Mouse (Mus musculus): ENCODE data around the gene Fli1.

DNA sequence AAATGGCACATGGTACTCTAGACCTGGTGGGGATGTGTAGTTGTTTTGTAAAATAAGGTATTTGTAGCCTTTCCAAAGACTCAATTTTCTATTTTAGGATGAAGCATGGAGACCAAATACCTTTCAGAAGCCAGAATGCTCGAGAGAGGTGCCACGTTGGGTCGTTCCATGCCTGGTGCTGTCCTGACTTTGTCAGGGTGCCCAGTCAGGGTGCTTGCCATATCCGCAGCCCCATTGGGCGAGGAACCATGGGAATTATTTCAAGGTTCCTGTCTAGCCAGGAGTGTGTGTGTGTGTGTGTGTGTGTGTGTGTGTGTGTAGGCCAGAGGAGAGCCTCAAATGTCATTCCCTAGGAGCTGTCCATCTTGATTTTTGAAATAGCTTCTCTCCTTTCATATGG lies 132.0 kb downstream of the Fli1 start:
- TF ChIP-seq RCOR1 (IDR thresholded peaks at IDR 0.05; ENCODE audit: low read depth, low read length) (no peak), ZC3H11A (IDR thresholded peaks at IDR 0.05; ENCODE audit: low read depth, low read length) (no peak), BHLHE40 (IDR thresholded peaks at IDR 0.05; ENCODE audit: borderline replicate concordance, low read depth, low read length) (no peak), CTCF (IDR thresholded peaks at IDR 0.05 in 2 of 3, conservative IDR thresholded peaks at IDR 0.05 in 1 of 3; ENCODE audit: control insufficient read depth in 1 of 3, insufficient read depth in 1 of 3, low read depth in 2 of 3, low read length in 3 of 3, poor library complexity in 1 of 3, severe bottlenecking in 1 of 3) (no peak), MAZ (IDR thresholded peaks at IDR 0.05; ENCODE audit: low read depth, low read length) (no peak), TBP (IDR thresholded peaks at IDR 0.05; ENCODE audit: low read depth, low read length) (no peak), USF2 (IDR thresholded peaks at IDR 0.05; ENCODE audit: borderline replicate concordance in 1 of 2, insufficient read depth in 1 of 2, low read depth in 1 of 2, low read length in 2 of 2) (no peak), POLR2A (IDR thresholded peaks at IDR 0.05; ENCODE audit: control insufficient read depth in 1 of 2, insufficient read depth in 1 of 2, low read depth in 1 of 2, low read length in 2 of 2, poor library complexity in 1 of 2) (no peak), TCF12 (IDR thresholded peaks at IDR 0.05; ENCODE audit: low read depth, low read length) (no peak)
